Mouse (Mus musculus) lung, adult 2 months (tissue): ENCODE results near the gene Ntmt1.

ENCODE experiments used
- CTCF ChIP-seq: fragments of 200-500 bp; IDR thresholded peaks from 2 replicates; pipeline ENCODE4 v1.5.1; 2011; ENCODE audit warnings: mild to moderate bottlenecking, low read length, control low read depth; ENCODE audit not compliant: insufficient read depth
- POLR2A ChIP-seq: fragments of 200-500 bp; IDR thresholded peaks from 2 replicates; pipeline ENCODE4 v1.6.1; 2011; ENCODE audit warnings: low read depth, mild to moderate bottlenecking, control low read depth, low read length, borderline replicate concordance; ENCODE audit errors: extremely low read depth

GRCm38 (mm10) chr2:30833644-30834043 is 26.0 kb downstream of the Ntmt1 start:
- TF ChIP-seq CTCF (no peak), POLR2A (no peak)
